Mouse (Mus musculus) ES-E14 (cell line): Measurements from ENCODE around the gene Cort.

Source experiments
- CHD2 ChIP-seq: IDR thresholded peaks from 2 replicates; pipeline ENCODE4 v1.6.1; 2014; ENCODE audit warnings: mild to moderate bottlenecking, low read depth, low read length, inconsistent platforms
- MAFK ChIP-seq: IDR thresholded peaks from 2 replicates; pipeline ENCODE4 v1.6.1; 2014; ENCODE audit warnings: mild to moderate bottlenecking, low read depth, low read length, inconsistent platforms; ENCODE audit not compliant: insufficient read depth
- ZNF384 ChIP-seq: IDR thresholded peaks from 2 replicates; pipeline ENCODE4 v1.6.1; 2012; ENCODE audit warnings: low read depth, low read length, inconsistent platforms

DNA sequence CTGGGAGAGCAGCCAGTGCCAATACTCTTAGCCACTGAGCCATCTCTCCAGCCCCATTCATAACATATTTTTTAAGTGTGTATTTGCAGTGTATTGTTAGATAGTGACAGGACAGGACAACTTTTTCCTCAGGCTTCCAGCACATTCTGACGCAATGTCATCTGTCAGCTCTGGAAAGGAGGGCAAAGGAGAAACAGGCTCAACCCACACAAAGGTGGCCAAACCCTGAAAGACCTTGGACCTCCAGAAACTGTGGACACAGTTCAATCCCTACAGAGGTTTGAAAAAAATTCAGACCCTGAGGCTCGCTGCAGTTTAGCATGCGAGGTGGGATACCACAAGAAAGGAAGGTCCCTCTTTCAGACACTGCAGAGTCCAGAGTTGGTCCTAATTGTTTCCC, 28.6 kb downstream of the Cort start:
- TF ChIP-seq CHD2 (no peak), ZNF384 (no peak), MAFK (no peak)
